Mouse (Mus musculus): Measurements from ENCODE around the gene Ccdc174. TPM values are rescaled to one million over a fixed set of nuclear protein-coding genes. Genes with fewer than 3 reads are reported as not detected.
A peak's percentile ranks its signal among the peaks of the same experiment; 100 is the strongest.
"Not testable (repeated sequence)": the region's sequence is repeated elsewhere in the genome, so short reads cannot be mapped to it uniquely, and the experiment has no call there.

Ccdc174 gene
- total RNA-seq (2021) = 10 to 100 TPM; 10.4 to 11.0 TPM
- long read RNA-seq, experiment 1, transcript Ccdc174-201 (11 exons, 1,752 nt) = major isoform, 7 of 9 reads
- long read RNA-seq, experiment 1, partial matches to known transcripts = 0 of 9 reads
- long read RNA-seq, experiment 1, other reads (novel, unspliced or antisense) = 1 of 9 reads
- long read RNA-seq, experiment 2, transcript Ccdc174-201 (11 exons, 1,752 nt) = major isoform, 15 of 19 reads
- long read RNA-seq, experiment 2, partial matches to known transcripts = 2 of 19 reads
- long read RNA-seq, experiment 2, other reads (novel, unspliced or antisense) = 2 of 19 reads

DNA sequence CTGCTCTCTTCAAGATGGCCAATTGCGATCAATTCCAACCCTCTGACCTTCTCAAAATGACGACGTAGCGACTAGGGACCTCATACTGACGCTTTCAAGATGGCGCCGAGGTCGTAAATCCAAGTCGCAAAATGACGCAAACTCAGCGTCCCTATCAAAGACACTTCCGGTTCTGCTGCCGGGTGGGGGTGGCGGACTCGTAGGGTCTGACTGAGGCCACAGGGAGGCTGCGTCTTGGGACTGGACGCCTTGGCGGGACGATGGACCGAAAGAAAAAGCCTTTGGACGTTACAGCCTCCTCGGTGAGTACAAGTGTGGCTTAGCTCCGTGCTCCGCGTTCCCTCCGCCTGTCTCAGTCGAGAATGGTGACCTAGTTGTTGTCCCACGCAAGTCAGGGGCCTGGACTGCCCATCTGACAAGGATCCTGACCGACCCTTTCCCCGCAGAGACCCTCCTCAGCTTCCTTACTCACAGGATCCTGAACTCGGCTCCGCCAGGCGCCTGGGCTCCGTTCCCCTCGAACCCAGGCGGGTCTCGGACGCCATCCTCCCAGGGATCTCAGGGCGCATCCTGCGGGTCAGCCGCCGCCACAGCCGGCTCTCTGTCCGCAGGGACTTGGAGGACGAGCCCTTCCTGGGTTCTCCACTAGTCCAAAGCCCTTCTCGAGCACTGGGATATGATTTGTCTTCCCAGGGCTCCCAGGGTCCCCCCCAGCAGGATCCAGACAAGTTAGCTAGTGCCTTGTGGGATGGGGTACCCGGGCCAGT lies at the start of gene Ccdc174:
Gene Ccdc174 (plus strand): TSS at position 169 of the 767 bp plus-strand sequence.
- peak; percentile 83 for DNase-seq

DNA sequence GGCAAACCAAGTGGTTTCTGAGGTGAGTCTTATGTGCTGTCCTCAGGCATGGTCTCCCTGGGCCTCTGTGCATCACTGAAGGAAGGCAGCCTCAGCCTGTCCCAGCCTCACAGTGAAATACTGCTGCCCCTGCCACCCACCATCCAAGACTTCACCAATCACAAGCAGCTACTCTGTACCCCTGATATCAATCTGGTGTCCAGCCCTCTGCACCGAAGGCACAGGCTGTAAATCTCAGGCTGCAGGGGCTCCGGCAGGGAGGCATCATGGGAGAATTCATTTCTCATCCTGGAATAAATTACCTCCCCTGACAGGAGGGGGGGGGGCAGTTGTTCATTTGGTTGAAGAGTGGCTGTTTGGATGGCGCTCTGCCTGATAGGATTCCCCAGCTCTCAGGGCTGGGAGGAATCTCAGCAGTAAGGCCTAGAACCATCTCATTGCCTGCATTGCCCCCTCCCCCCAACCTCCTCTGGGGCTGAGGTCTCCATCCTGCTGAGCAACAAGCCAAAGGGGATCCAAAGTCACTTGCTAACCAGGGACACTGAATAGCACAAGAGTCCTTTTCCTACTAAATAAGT lies 44.9 kb upstream of the Ccdc174 start:
- no peak for DNase-seq

DNA sequence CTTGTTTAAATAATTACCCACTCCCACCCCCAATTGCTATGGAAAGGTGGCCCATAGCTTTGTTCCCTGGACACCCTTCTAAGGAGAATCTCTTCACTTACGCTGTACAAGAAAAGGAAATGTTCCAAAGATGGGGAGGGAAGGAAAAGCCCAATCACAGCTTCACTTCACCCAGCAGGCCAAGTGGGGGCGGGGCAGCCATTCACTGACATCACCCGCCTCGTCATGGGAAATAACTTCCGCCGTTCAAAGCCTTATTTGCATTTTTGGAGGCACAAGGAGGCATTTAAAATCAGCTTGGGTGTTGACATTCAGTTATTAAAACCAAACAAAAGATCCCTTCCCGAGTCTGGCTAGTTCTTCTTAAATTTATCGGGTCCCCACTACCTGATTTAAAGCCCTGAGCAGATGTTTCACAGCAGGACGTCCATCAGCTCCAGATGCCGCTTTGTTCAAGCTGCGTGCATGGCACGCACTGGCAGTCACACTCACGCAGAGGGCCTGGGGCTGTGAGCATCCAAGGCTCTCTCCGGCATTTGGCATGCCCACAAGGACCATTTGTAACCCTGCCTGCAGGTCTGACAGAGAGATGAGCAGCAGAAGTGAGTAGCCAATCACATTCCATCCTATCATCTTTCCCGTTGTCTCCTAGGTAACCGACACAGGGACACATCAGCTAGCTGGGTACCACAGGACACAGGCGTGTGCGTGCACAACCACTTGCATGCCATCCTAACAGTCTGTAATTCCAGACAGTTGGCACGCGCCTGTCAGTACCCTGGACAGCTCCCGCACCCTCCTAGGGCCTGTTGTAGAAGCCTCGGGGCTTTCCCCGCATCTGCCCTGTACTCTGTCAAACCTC lies 38.6 kb upstream of the Ccdc174 start:
- DNase-seq = peak; percentile 76

DNA sequence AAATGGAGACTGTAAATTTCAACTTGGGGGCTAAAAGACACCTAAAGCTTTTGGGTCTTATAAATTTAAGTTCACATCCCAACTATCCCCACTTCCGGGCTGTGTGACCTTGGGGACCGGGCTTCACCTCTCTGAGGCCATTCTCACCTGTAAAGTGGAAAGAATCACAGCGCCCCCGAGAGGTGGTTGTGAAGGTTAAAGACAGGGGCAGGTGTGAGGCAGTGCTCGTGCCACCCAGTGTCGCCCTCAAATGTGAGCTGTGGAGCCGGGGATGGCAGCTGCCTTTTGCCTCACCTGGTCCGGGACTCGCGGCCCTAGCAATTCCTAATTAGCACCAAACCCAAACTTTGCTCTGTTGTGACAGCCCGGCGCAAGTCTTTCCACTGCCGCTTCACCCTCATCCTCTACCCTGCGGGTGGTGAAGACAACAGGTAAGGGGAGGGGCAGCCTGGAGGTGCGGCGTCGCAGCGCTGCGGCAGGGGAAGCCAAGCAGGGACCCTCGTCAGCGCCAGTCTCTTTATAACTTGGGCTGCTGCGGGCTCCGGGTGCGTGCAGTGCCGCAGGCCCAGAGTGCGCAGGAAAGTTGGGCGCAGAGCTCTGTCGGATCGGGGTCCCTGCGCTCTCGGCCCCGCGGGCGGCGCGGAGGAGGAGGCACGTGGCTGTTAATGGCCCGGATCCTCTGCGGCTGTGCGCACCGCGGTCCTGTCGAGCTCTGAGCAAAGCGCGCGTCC lies 34.8 kb upstream of the Ccdc174 start:
- no peak for DNase-seq

DNA sequence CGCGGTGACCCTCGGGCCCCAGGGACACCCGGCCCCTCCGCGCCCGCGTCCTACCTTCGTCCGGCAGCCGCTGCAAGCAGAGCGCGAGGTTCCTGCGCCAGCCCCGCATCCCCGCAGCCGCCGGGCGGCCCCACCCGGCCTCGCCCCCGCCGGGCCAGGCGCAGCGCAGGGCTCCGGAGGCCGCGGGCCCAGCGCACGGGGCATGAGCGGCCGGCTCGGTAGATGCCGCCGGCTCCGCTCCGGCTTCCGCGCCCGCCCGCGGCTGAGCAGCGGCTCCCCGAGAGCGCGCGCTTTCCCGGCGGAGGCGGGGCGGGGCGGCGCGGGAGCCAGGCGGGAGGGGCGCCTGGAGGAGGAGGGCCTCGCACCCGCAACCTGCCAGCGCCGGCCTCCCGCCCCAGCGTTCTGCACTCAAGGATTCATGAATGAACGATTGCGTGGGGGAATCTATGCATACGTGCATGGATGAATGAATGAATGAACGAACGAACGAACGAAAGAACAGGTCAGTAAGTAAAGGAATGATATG lies 34.2 kb upstream of the Ccdc174 start:
- no peak for DNase-seq

DNA sequence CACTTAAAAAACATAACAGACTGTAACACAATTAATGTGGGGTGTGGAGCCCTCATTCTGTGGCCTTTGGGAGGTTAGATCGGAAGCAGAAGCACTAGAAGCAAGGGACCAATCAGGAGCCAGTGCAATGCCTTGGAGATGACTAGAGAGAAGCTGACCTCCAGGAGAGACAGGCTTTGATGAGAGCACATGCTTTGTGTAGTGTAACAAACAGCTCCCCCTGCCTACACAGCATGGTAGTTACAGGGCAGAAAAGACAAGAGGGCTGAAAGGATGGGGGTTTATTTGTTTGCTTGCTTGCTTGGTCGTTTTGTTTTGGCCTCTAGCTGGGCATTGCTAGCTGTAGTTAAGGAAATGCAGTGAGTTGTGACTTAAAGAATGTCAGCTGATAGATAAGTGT lies 25.3 kb upstream of the Ccdc174 start:
- DNase-seq = peak; percentile 31

DNA sequence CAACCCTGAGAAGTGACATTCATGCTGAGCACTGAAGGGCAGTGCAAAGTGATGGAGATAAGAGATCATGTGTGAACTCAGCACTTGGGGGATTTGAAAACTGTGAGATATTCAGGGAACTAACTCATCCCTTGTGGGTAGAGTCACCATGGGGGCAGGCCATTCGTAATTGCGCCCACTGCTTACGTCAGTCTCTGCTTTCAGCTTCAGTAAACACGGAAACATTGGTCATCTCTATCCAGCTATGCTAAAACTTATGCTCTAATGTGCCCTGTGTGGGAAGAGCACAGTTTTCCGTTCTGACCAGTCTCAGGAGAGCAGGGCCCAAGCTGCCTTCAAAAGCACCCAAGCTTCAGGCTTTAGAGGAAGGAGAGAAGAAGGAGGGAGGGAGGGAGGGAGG lies 19.5 kb upstream of the Ccdc174 start:
- no peak for DNase-seq

DNA sequence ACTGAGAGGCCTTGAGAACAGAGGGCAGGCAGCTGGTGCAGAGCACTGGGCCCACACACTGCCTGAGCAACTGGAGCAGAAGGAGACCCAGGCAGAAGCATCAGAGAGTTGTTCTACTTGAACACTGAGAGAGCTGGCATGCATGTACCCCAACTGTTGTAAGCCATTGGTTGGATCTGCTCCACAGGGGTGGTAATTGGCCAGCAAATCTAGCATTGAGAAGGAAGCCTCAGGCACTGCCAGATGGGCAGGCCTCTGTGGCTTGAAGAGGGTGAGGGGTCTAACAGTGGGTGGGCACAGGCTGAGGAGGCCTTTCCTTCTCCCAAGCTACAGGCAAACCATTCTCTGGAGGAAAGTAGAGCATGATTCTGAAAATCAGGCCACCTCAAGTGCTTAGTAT lies 15.0 kb upstream of the Ccdc174 start:
- DNase-seq = no peak

DNA sequence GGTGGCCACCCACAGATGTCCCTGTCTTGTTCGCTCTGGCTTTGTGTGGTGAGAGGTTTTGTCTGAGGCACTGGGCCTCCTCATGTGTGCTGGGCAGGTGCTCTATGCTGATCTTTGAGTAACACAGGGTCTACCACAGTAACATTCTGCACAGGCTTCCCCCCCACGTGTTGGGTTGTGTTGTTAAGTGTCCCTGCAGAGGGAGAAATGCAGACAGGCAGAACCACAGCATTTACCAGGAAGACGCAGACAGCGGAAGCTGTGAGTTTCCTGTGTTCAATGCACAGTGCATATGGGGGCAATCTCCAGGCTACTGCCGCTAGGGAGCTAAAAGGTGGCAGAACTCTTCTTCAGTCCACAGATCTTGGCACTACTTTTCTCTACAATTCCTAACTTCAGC lies 13.3 kb upstream of the Ccdc174 start:
- no peak for DNase-seq

DNA sequence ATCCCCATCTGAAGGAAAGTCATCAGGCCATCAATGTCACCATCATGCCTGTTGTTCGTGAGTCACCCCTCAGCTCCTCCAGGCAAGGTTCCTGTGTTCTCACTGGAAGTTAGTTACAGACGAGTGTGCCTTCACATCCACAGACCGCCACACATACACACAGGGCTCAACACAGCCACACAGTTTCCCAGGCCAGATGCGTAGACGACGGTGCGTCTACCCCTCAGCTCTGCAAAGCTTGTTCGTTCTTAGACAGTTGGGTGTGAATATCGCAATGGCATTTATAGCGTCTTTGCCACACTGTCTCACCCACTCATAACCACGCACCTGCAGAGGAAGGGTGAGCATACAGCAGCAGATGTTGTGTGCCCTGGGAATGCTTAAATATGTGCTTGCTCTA lies 12.3 kb upstream of the Ccdc174 start:
- no peak for DNase-seq

DNA sequence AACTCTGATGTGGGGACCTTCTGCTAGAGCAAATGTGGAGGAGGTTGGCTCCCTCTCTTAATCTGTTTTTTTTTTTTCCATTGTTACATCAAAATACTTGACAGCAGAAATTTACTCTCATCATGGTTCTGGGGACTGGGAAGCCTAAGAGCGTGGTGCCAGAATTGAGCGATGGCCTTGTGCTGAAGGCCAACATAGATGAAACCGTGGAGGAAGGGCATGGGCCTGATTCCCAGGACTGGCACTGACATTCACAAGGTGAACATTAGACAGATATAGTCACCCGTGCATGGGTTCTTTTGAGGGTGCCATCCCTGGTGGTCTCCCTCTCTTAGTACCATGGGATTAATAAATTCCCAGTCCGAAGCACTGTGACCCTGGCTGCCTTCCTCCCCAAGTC lies 9.8 kb upstream of the Ccdc174 start:
- no peak for DNase-seq

DNA sequence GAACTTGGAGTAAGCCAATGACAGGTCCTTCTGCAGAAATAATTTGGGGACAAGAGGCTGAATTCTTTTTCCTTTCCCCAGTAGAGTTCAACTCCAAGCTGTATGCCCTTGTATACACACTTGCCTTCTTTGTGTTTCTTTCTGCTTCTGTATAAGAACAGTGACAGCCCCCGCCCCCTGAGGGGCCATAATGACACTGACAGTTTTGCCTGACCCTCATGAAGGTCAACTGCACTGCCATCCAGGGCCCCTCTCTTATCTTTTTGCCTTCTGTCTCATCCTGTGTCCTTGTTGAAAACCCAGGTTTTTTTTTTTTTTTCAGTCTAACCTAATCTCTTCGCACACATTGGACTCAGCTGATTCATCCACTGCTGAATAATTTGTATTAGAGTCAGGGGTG lies 5.1 kb upstream of the Ccdc174 start:
- no peak for DNase-seq

DNA sequence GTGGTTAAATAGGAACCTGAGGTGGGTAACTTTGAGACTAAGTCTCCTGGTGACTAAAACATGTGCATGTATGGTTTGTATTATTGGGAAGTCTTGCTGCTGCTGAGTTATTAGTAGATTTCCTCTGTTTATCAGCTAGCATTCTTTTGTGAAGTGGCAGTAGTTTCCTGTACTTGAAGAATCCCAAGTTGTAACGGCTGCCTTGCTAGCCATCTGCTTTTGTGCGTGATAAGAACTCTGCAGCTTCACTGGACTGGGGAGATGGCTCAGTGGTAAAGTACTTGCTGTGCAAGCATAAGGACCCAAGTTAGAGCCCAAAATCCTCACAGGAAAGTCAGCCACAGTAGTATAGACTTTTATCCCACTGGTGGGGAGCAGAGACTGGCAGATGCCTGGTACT lies 6.0 kb downstream of the Ccdc174 start:
- no peak for DNase-seq

DNA sequence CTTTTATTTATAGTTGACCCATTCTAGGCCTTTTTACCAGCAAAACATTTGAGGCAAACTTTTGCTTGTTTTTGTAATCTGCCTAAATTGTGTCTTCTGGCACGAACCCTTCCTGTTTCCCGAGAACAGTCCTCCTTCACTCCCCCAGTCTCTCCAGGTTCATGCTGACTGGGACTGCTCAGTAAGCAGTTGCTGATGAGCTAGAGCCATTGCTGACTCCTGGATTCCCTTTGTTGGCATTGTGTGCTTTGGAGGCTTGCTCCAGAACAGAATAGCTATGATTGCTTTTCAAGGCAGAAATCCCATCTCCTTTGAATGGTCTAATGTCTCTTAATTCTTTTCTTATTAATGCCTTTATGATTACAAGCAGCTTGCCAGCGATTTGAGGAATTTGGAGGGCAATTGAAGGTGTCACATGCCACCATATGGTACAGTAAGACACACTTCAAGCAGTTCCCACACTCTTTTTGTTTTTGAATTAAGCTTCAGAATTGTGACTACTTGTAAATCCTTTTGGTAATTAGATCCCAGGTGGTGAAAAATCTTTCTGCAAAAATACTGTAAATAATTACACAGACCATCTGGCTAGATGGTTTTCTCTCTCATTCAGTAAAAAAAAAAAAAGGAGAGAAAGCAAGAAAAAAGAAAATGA lies 11.5 kb downstream of the Ccdc174 start:
- DNase-seq = no peak

DNA sequence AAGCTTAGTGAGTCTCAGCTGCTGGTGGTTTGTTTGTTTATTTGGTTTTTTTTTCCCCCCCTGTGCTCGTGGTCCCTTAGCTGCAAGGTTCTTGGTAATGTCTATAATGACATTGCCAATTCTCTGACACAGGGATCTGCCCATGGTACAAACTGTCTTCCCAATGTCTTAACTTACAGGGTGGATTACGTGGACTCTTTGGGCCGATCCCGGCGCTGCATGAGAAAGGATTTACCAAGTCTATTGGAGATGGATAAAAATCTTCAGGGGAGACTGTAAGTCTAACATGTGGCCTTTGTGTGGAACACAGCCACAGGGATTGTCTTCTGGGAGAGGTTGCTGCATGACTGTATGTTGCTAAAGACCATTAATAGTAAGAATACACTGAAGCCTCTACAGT lies 12.8 kb downstream of the Ccdc174 start:
- no peak for DNase-seq

DNA sequence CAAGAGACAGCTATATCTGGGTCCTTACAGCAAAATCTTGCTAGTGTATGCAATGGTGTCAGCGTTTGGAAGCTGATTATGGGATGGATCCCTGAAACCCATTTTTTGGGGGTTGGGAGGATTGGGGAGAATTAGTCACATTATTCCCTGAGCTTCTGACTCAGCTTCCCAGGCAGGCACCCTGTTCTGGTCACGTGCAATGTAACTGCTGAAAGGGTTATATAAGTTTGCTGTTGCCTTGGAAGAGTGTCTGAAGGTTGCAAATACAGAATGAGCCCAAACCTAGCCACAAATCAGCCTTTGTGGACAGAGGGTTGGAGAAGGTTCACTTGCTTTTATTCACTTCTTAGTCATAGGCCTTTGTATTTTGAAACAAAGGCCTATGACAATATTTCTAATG lies 13.9 kb downstream of the Ccdc174 start:
- DNase-seq = no peak

DNA sequence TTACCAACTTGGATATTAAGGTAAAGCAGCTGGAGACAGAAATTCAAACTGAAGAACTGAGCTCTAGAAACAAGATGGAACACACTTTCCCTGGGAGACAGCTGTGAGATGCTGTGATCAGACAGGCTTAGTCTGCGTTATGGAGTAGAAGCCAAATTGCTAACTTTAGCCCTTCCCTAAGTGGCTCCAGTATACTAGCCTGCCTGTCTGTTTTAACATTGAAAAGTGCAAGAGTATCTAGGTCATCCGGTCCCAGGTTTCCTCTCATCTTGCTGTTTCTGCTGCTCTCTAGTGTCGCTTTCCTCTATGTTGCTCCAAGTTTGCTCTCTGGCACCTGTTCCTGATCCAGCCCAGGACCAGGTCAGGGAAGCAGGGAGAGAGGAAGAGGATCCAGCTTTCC lies 18.9 kb downstream of the Ccdc174 start:
- DNase-seq = no peak

DNA sequence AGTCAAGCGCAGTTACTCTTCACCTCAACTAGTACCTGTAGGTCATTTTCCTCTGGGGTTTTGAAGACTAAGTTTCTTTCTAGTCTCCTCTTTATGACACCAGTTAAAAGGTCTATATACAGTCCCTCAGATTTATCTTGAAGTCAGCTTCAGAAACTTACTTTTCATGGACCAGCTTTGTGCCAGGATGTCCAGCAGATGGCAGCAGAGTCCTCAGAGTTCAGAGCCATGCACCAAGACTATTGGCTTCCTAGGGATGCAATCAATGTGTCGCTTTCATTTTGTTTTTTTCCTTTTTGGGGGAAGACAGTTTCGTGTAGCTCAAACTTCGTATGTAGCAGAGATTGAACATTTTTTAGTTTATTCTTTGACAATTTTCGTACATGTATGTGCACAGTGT lies 23.7 kb downstream of the Ccdc174 start:
- peak; percentile 83 for DNase-seq

DNA sequence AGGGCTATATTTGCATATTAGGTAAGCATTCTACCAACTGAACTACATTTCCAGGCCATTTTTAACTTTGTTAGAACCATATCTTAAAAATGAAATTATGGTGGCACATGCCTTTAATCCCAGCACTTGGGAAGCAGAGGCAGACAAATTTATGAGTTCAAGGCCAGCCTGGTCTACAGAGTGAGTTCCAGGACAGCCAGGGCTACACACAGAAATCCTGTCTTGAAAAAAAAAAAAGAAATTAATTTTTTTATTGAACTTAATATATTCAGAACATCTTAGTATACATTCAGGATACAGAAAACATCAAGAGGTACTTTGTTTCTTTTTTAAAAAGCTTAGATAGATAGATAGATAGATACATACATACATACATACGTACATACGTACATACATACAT lies 24.7 kb downstream of the Ccdc174 start, which contains the start of gene 4930590J08Rik:
Gene 4930590J08Rik (plus strand): TSS at position 301 of the 400 bp plus-strand sequence.
- DNase-seq = not testable (repeated sequence)

DNA sequence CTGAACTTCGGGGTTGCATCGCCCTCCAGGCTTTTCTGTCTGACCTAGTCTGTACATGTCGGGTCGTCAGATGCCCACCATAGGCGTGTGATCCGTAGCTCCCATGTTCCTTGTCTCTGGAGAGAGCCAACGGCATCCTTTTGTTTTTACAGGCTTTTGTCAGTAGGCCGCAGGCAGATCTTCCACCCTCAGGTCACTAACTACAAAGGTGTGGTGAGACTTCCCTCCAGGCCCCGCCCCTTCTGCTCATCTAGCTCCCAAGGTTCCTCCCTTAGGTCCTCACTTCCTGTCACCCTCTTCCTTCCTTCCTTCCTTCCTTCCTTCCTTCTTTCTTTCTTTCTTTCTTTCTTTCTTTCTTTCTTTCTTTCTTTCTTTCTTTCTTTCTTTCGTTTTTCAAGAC lies 36.2 kb downstream of the Ccdc174 start:
- no peak for DNase-seq

DNA sequence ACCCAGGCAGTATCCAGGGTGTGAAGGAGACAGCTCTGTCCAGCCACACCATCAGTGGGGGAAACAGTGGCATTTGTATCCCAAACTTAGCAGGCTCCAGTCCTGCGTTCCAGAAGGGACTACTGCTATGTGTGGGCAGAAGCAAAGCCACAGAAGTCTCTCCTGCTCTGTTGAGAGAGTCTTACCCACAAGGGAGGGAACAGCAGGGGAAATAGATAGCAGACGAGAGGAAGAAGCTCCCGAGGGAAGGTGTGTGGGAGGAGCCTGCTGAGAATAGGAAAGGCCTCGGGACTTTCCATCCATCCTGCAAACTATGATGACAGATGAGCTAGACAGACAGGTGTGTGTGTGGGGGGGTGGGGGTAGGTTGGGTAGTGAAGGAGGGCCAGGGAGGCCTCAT lies 39.4 kb downstream of the Ccdc174 start:
- DNase-seq = no peak
